Mouse (Mus musculus) stomach, embryonic 15.5 days (tissue): ENCODE measurements around the gene Man1a. TPM values are rescaled to one million over a fixed set of nuclear protein-coding genes. Genes with fewer than 3 reads are reported as not detected.

Experiments used
- ATAC-seq: fragments of 200-750 bp; cut with Nextera tagmentation; 2 replicates; pipeline ENCODE4 v1.8.0; 2017; ENCODE audit warnings: low read depth, moderate number of reproducible peaks, moderate TSS enrichment; ENCODE audit not compliant: insufficient read depth, low FRiP score
- H3K27ac ChIP-seq: fragments of 300-500 bp; sonication (generic); 2 replicates; pipeline ENCODE4 v1.5.1; 2015; ENCODE audit warnings: mild to moderate bottlenecking, inconsistent platforms
- H3K27me3 ChIP-seq: fragments of 300-500 bp; sonication (generic); replicated peaks from 2 replicates; pipeline ENCODE4 v1.6.1; 2015; ENCODE audit warnings: inconsistent platforms
- H3K36me3 ChIP-seq: fragments of 300-500 bp; sonication (generic); 2 replicates; pipeline ENCODE4 v1.6.1; 2015; ENCODE audit warnings: inconsistent platforms
- H3K4me1 ChIP-seq: fragments of 300-500 bp; sonication (generic); 2 replicates; pipeline ENCODE4 v1.6.1; 2015; ENCODE audit warnings: inconsistent platforms
- H3K4me2 ChIP-seq: fragments of 300-500 bp; sonication (generic); 2 replicates; pipeline ENCODE4 v1.6.1; 2015; ENCODE audit warnings: mild to moderate bottlenecking, inconsistent platforms
- H3K4me3 ChIP-seq: fragments of 300-500 bp; sonication (generic); replicated peaks from 2 replicates; pipeline ENCODE4 v1.5.1; 2015; ENCODE audit warnings: inconsistent platforms
- H3K9ac ChIP-seq: fragments of 300-500 bp; sonication (generic); 2 replicates; pipeline ENCODE4 v1.6.1; 2015; ENCODE audit warnings: inconsistent platforms
- H3K9me3 ChIP-seq: fragments of 300-500 bp; sonication (generic); 2 replicates; pipeline ENCODE4 v1.6.1; 2016; ENCODE audit warnings: inconsistent platforms
- WGBS: fragments of 180-500 bp; shearing (Covaris S2); methylation state at CpG from one replicate; pipeline ENCODE4 v1.1.7; 2015; 5-methylcytosine and 5-hydroxymethylcytosine counted together
- polyA plus RNA-seq: library from polyadenylated mRNA; unstranded; fragments of >200 nt; fragmentation: Nextera tagmentation; extraction: Ambion mirVana; gene quantifications from 2 replicates; pipeline ENCODE4 v1.2.1, GENCODE M21; 2015

Man1a gene
- polyA plus RNA-seq, 1 experiment from 2014 or later = 12.7 TPM

GRCm38 (mm10) chr10:54006868-54007267 lies 69.5 kb downstream of the Man1a start:
- WGBS = 65% methylated on average over 3 of the region's 3 CpGs
- H3K27ac ChIP-seq = no peak overlapping the region

GRCm38 (mm10) chr10:54005847-54006246 lies 70.6 kb downstream of the Man1a start:
- no peak overlapping the region for H3K4me3 ChIP-seq
- no peak overlapping the region for H3K9ac ChIP-seq
- no peak overlapping the region for H3K4me2 ChIP-seq
- WGBS = 87% methylated on average over 2 of the region's 2 CpGs
- no peaks in the 10 kb centered on the region for H3K9me3 ChIP-seq
- H3K27ac ChIP-seq = no peak overlapping the region
- H3K27me3 ChIP-seq = no peaks in the 10 kb centered on the region
- H3K36me3 ChIP-seq = no peaks in the 10 kb centered on the region
- H3K4me1 ChIP-seq = no peaks in the 10 kb centered on the region
- ATAC-seq = no peak

More at GRCm38 (mm10) chr10:54006868-54007267, 69.5 kb downstream of the Man1a start:
- Histone ChIP-seq H3K4me1 (no peaks in the 10 kb centered on the region), H3K36me3 (no peaks in the 10 kb centered on the region), H3K9me3 (no peaks in the 10 kb centered on the region), H3K9ac (no peak overlapping the region), H3K4me3 (no peak overlapping the region), H3K4me2 (no peak overlapping the region), H3K27me3 (no peaks in the 10 kb centered on the region)
- ATAC-seq = no peak

- Histone ChIP-seq H3K9me3 (no peaks in the 10 kb centered on the region), H3K9ac (no peak overlapping the region), H3K4me3 (no peak overlapping the region), H3K27ac (no peak overlapping the region), H3K4me2 (no peak overlapping the region), H3K4me1 (no peaks in the 10 kb centered on the region), H3K36me3 (no peaks in the 10 kb centered on the region), H3K27me3 (no peaks in the 10 kb centered on the region)
- 85% methylated on average over 2 of the region's 2 CpGs for WGBS
- no peak for ATAC-seq
Observed at GRCm38 (mm10) chr10:54002936-54003335, 73.5 kb downstream of the Man1a start.

- H3K9ac ChIP-seq = no peak overlapping the region
- ATAC-seq = no peak
- H3K27me3 ChIP-seq = no peaks in the 10 kb centered on the region
- H3K4me1 ChIP-seq = no peaks in the 10 kb centered on the region
- no peak overlapping the region for H3K4me2 ChIP-seq
- H3K9me3 ChIP-seq = no peaks in the 10 kb centered on the region
- no peak overlapping the region for H3K27ac ChIP-seq
- H3K36me3 ChIP-seq = no peaks in the 10 kb centered on the region
- WGBS = 78% methylated on average over 13 of the region's 13 CpGs
- no peak overlapping the region for H3K4me3 ChIP-seq
Observed at GRCm38 (mm10) chr10:53997301-53997700, 79.1 kb downstream of the Man1a start.

GRCm38 (mm10) chr10:53996216-53996615 lies 80.2 kb downstream of the Man1a start:
- H3K4me3 ChIP-seq = no peak overlapping the region
- H3K27me3 ChIP-seq = no peaks in the 10 kb centered on the region
- H3K9me3 ChIP-seq = no peaks in the 10 kb centered on the region
- no peaks in the 10 kb centered on the region for H3K36me3 ChIP-seq
- H3K27ac ChIP-seq = no peak overlapping the region
- H3K9ac ChIP-seq = no peak overlapping the region
- no peak overlapping the region for H3K4me2 ChIP-seq
- ATAC-seq = no peak
- no peaks in the 10 kb centered on the region for H3K4me1 ChIP-seq

- no peak overlapping the region for H3K27ac ChIP-seq
- 90% methylated on average over 3 of the region's 3 CpGs for WGBS
- no peak for ATAC-seq
Observed at GRCm38 (mm10) chr10:53994591-53994990, 81.8 kb downstream of the Man1a start.

GRCm38 (mm10) chr10:53990434-53990833 lies 86.0 kb downstream of the Man1a start:
- 44% methylated on average over 4 of the region's 4 CpGs for WGBS
- ATAC-seq = no peak
- Histone ChIP-seq H3K9ac (no peak overlapping the region), H3K4me1 (no peaks in the 10 kb centered on the region), H3K4me2 (no peak overlapping the region), H3K27me3 (no peaks in the 10 kb centered on the region), H3K9me3 (no peaks in the 10 kb centered on the region), H3K36me3 (no peaks in the 10 kb centered on the region), H3K4me3 (no peak overlapping the region), H3K27ac (no peak overlapping the region)

More at GRCm38 (mm10) chr10:53994591-53994990, 81.8 kb downstream of the Man1a start:
- H3K9me3 ChIP-seq = no peaks in the 10 kb centered on the region
- no peak overlapping the region for H3K4me3 ChIP-seq
- no peaks in the 10 kb centered on the region for H3K4me1 ChIP-seq
- H3K36me3 ChIP-seq = no peaks in the 10 kb centered on the region
- no peaks in the 10 kb centered on the region for H3K27me3 ChIP-seq
- no peak overlapping the region for H3K4me2 ChIP-seq
- H3K9ac ChIP-seq = no peak overlapping the region

- Histone ChIP-seq H3K9ac (no peak overlapping the region), H3K9me3 (no peaks in the 10 kb centered on the region), H3K4me3 (no peak overlapping the region), H3K4me1 (no peaks in the 10 kb centered on the region), H3K36me3 (no peaks in the 10 kb centered on the region; the same call in 1 of the 2 replicates), H3K4me2 (no peak overlapping the region), H3K27ac (no peak overlapping the region), H3K27me3 (no peaks in the 10 kb centered on the region)
- 94% methylated on average over 5 of the region's 5 CpGs for WGBS
- ATAC-seq = no peak
Observed at GRCm38 (mm10) chr10:53984894-53985293, 91.5 kb downstream of the Man1a start.

GRCm38 (mm10) chr10:53984086-53984485 lies 92.3 kb downstream of the Man1a start:
- H3K27me3 ChIP-seq = no peaks in the 10 kb centered on the region
- H3K4me3 ChIP-seq = no peak overlapping the region
- WGBS = 61% methylated on average over 3 of the region's 3 CpGs
- no peak overlapping the region for H3K27ac ChIP-seq
- H3K36me3 ChIP-seq = no peaks in the 10 kb centered on the region; the same call in 1 of the 2 replicates
- ATAC-seq = no peak
- no peak overlapping the region for H3K9ac ChIP-seq
- no peaks in the 10 kb centered on the region for H3K9me3 ChIP-seq
- no peak overlapping the region for H3K4me2 ChIP-seq
- H3K4me1 ChIP-seq = no peaks in the 10 kb centered on the region

- 54% methylated on average over 1 of the region's 1 CpGs for WGBS
- H3K4me1 ChIP-seq = no peaks in the 10 kb centered on the region
- no peaks in the 10 kb centered on the region; the same call in 1 of the 2 replicates for H3K36me3 ChIP-seq
- no peak overlapping the region for H3K9ac ChIP-seq
- ATAC-seq = no peak
- no peaks in the 10 kb centered on the region for H3K27me3 ChIP-seq
- no peak overlapping the region for H3K4me2 ChIP-seq
- H3K9me3 ChIP-seq = no peaks in the 10 kb centered on the region
- no peak overlapping the region for H3K27ac ChIP-seq
- H3K4me3 ChIP-seq = no peak overlapping the region
Observed at GRCm38 (mm10) chr10:53978647-53979046, 97.8 kb downstream of the Man1a start.

GRCm38 (mm10) chr10:53974180-53974579 lies 102.2 kb downstream of the Man1a start:
- no peaks in the 10 kb centered on the region for H3K9me3 ChIP-seq
- H3K4me3 ChIP-seq = no peak overlapping the region
- no peaks in the 10 kb centered on the region for H3K4me1 ChIP-seq
- no peak overlapping the region for H3K9ac ChIP-seq
- no peak overlapping the region for H3K4me2 ChIP-seq
- no peak for ATAC-seq
- no peaks in the 10 kb centered on the region for H3K36me3 ChIP-seq
- no peak overlapping the region for H3K27ac ChIP-seq
- no peaks in the 10 kb centered on the region for H3K27me3 ChIP-seq

- H3K9ac ChIP-seq = no peak overlapping the region
- WGBS = 62% methylated on average over 3 of the region's 3 CpGs
- no peaks in the 10 kb centered on the region for H3K4me1 ChIP-seq
- ATAC-seq = no peak
- no peak overlapping the region for H3K4me3 ChIP-seq
- no peak overlapping the region for H3K27ac ChIP-seq
- H3K36me3 ChIP-seq = no peaks in the 10 kb centered on the region
- no peaks in the 10 kb centered on the region for H3K27me3 ChIP-seq
- H3K9me3 ChIP-seq = no peaks in the 10 kb centered on the region
- H3K4me2 ChIP-seq = no peak overlapping the region
Observed at GRCm38 (mm10) chr10:53959759-53960158, 116.7 kb downstream of the Man1a start.

- Histone ChIP-seq H3K36me3 (no peaks in the 10 kb centered on the region), H3K4me3 (no peak overlapping the region), H3K9ac (no peak overlapping the region), H3K9me3 (no peaks in the 10 kb centered on the region), H3K27me3 (no peaks in the 10 kb centered on the region), H3K4me1 (no peaks in the 10 kb centered on the region), H3K4me2 (no peak overlapping the region), H3K27ac (no peak overlapping the region)
- no peak for ATAC-seq
- WGBS = 49% methylated on average over 7 of the region's 7 CpGs
Observed at GRCm38 (mm10) chr10:53941597-53941996, 134.8 kb downstream of the Man1a start.
